Mouse (Mus musculus) kidney, adult 2 months (tissue): ENCODE measurements around the gene Tti1. TPM values are rescaled to one million over a fixed set of nuclear protein-coding genes. Genes with fewer than 3 reads are reported as not detected.

Source experiments
- DNase-seq: peaks from one replicate; pipeline ENCODE4 v3.0.0; 2021
- H3K27ac ChIP-seq: fragments of 200-500 bp; 2 replicates; pipeline ENCODE4 v1.5.1; 2012; ENCODE audit warnings: low read depth, low read length, control low read depth, inconsistent platforms; ENCODE audit not compliant: insufficient read depth
- H3K27me3 ChIP-seq: fragments of 200-500 bp; replicated peaks from 2 replicates; pipeline ENCODE4 v1.6.1; 2012; ENCODE audit warnings: mild to moderate bottlenecking, moderate library complexity, low read length, inconsistent platforms; ENCODE audit not compliant: control insufficient read depth, insufficient read depth
- H3K36me3 ChIP-seq: fragments of 200-500 bp; 2 replicates; pipeline ENCODE4 v1.6.1; 2012; ENCODE audit warnings: mild to moderate bottlenecking, moderate library complexity, low read length, inconsistent platforms; ENCODE audit not compliant: control insufficient read depth, insufficient read depth
- H3K4me1 ChIP-seq: fragments of 200-500 bp; 2 replicates; pipeline ENCODE4 v1.6.1; 2011; ENCODE audit warnings: low read length; ENCODE audit not compliant: control insufficient read depth, insufficient read depth
- H3K4me3 ChIP-seq: fragments of 200-500 bp; 2 replicates; pipeline ENCODE4 v1.5.1; 2011; ENCODE audit warnings: mild to moderate bottlenecking, low read depth, low read length, control low read depth; ENCODE audit not compliant: insufficient read depth
- CTCF ChIP-seq: fragments of 200-500 bp; conservative IDR thresholded peaks from 2 replicates; pipeline ENCODE4 v1.5.1; 2011; ENCODE audit warnings: low read depth, mild to moderate bottlenecking, control low read depth, low read length, moderate library complexity, mixed read lengths; ENCODE audit not compliant: insufficient read depth, insufficient read length
- POLR2A ChIP-seq: fragments of 200-500 bp; IDR thresholded peaks from one replicate; pipeline ENCODE4 v1.6.1; 2011; ENCODE audit warnings: low read depth, low read length, control low read depth
- WGBS: fragments of 180-500 bp; shearing (Covaris S2); methylation state at CpG from one replicate; pipeline ENCODE4 v1.1.7; 2018; 5-methylcytosine and 5-hydroxymethylcytosine counted together
- polyA plus RNA-seq: library from polyadenylated mRNA; depleted of rRNA; stranded (reverse); fragments of >200 nt; gene quantifications from 2 replicates; pipeline ENCODE4 v1.2.3, GENCODE M21; 2012

The Tti1 gene
- polyA plus RNA-seq, 1 experiment = 16.3 TPM

- WGBS = 95% methylated on average over 5 of the region's 5 CpGs
- no peak overlapping the region for H3K27ac ChIP-seq
- no peak overlapping the region for H3K4me3 ChIP-seq
- H3K27me3 ChIP-seq = no peaks in the 10 kb centered on the region
- peaks cover 17% of the 10 kb centered on the region; the same call in 1 of the 2 replicates for H3K4me1 ChIP-seq
- H3K36me3 ChIP-seq = no peaks in the 10 kb centered on the region; the same call in none of the 2 replicates
- TF ChIP-seq CTCF = no peak
- no peak for TF ChIP-seq POLR2A
- no peak for DNase-seq
Observed at GRCm38 (mm10) chr2:158067260-158067824, 39.1 kb upstream of the Tti1 start.

- no peak overlapping the region for H3K4me3 ChIP-seq
- H3K4me1 ChIP-seq = peaks cover 8% of the 10 kb centered on the region; the same call in 1 of the 2 replicates
- H3K27ac ChIP-seq = no peak overlapping the region
- H3K36me3 ChIP-seq = peaks cover 2% of the 10 kb centered on the region
- no peaks in the 10 kb centered on the region for H3K27me3 ChIP-seq
- no peak for DNase-seq
- TF ChIP-seq CTCF (no peak), POLR2A (no peak)
Observed at GRCm38 (mm10) chr2:158066456-158066855, 38.2 kb upstream of the Tti1 start.

- 59% methylated on average over 5 of the region's 5 CpGs for WGBS
- H3K4me3 ChIP-seq = no peak overlapping the region
- no peak for DNase-seq
- H3K27me3 ChIP-seq = no peaks in the 10 kb centered on the region
- H3K27ac ChIP-seq = no peak overlapping the region
- no peaks in the 10 kb centered on the region for H3K4me1 ChIP-seq
- peaks cover 2% of the 10 kb centered on the region for H3K36me3 ChIP-seq
- TF ChIP-seq CTCF (no peak), POLR2A (no peak)
Observed at GRCm38 (mm10) chr2:158065064-158065463, 36.8 kb upstream of the Tti1 start.

GRCm38 (mm10) chr2:158064571-158065048, 36.4 kb upstream of the Tti1 start:
- Histone ChIP-seq H3K27ac (no peak overlapping the region), H3K36me3 (peaks cover 2% of the 10 kb centered on the region), H3K4me3 (no peak overlapping the region), H3K27me3 (no peaks in the 10 kb centered on the region), H3K4me1 (no peaks in the 10 kb centered on the region)
- WGBS = 21% methylated on average over 3 of the region's 3 CpGs
- TF ChIP-seq CTCF (peak; percentile 14; the same call in 1 of the 2 replicates), POLR2A (no peak)
- peak; percentile 71 for DNase-seq

- Histone ChIP-seq H3K27me3 (no peaks in the 10 kb centered on the region), H3K27ac (no peak overlapping the region), H3K4me3 (no peak overlapping the region), H3K36me3 (peaks cover 2% of the 10 kb centered on the region), H3K4me1 (no peaks in the 10 kb centered on the region)
- WGBS = 84% methylated on average over 3 of the region's 3 CpGs
- TF ChIP-seq POLR2A (no peak), CTCF (no peak)
- no peak for DNase-seq
Observed at GRCm38 (mm10) chr2:158063036-158063435, 34.8 kb upstream of the Tti1 start.

- no peak for DNase-seq
- Histone ChIP-seq H3K4me1 (no peaks in the 10 kb centered on the region), H3K27me3 (no peaks in the 10 kb centered on the region), H3K4me3 (no peak overlapping the region), H3K27ac (no peak overlapping the region), H3K36me3 (peaks cover 3% of the 10 kb centered on the region)
- WGBS = 73% methylated on average over 8 of the region's 8 CpGs
- TF ChIP-seq POLR2A = no peak
- TF ChIP-seq CTCF = no peak
Observed at GRCm38 (mm10) chr2:158059666-158060105, 31.5 kb upstream of the Tti1 start.

GRCm38 (mm10) chr2:158058534-158058933, 30.3 kb upstream of the Tti1 start:
- no peak overlapping the region for H3K4me3 ChIP-seq
- peaks cover 3% of the 10 kb centered on the region for H3K36me3 ChIP-seq
- H3K27me3 ChIP-seq = no peaks in the 10 kb centered on the region
- DNase-seq = no peak
- H3K27ac ChIP-seq = no peak overlapping the region
- WGBS = 71% methylated on average over 10 of the region's 10 CpGs
- no peak for TF ChIP-seq CTCF
- TF ChIP-seq POLR2A = no peak
- no peaks in the 10 kb centered on the region for H3K4me1 ChIP-seq
